Mouse (Mus musculus): ENCODE measurements around the gene Slc39a13. TPM values are rescaled to one million over a fixed set of nuclear protein-coding genes. Genes with fewer than 3 reads are reported as not detected.
A peak's percentile ranks its signal among the peaks of the same experiment; 100 is the strongest.

Gene Slc39a13
- polyA plus RNA-seq, 1 experiment from 2014 or later = 42.5 TPM

GRCm38 (mm10) chr2:91062779-91063606 lies 7.2 kb downstream of the Slc39a13 start:
- 90% methylated on average over 16 of the region's 16 CpGs for WGBS
- Histone ChIP-seq H3K27me3 (replicated peaks) (no peaks in the 10 kb centered on the region), H3K9ac (peak overlapping the region; percentile 38; the same call in 1 of the 2 replicates), H3K4me1 (replicated peaks) (peaks cover 30% of the 10 kb centered on the region), H3K36me3 (peaks cover 80% of the 10 kb centered on the region), H3K27ac (ENCODE audit: poor library complexity, severe bottlenecking) (peak overlapping the region; percentile 81; the same call in 1 of the 2 replicates), H3K9me3 (replicated peaks) (no peaks in the 10 kb centered on the region), H3K4me2 (no peak overlapping the region), H3K4me3 (no peak overlapping the region)
- no peak for ATAC-seq (ENCODE audit: insufficient number of reproducible peaks, low FRiP score)

- no peaks in the 10 kb centered on the region for H3K27me3 ChIP-seq (replicated peaks)
- peaks cover 30% of the 10 kb centered on the region for H3K4me1 ChIP-seq (replicated peaks)
- 0 out of 2 replicates have a peak overlapping the region, but pooled peaks have one; percentile 29 for H3K9ac ChIP-seq
- no peak for ATAC-seq (ENCODE audit: insufficient number of reproducible peaks, low FRiP score)
- H3K4me3 ChIP-seq = no peak overlapping the region
- no peaks in the 10 kb centered on the region for H3K9me3 ChIP-seq (replicated peaks)
- peaks cover 85% of the 10 kb centered on the region for H3K36me3 ChIP-seq
- 62% methylated on average over 6 of the region's 6 CpGs for WGBS
- peak overlapping the region; percentile 81 for H3K27ac ChIP-seq (ENCODE audit: poor library complexity, severe bottlenecking)
- 0 out of 2 replicates have a peak overlapping the region, but pooled peaks have one; percentile 14 for H3K4me2 ChIP-seq
These were observed 8.3 kb downstream of the Slc39a13 start for GRCm38 (mm10) chr2:91061849-91062481.

- H3K9ac ChIP-seq = no peak overlapping the region
These were observed 9.5 kb downstream of the Slc39a13 start for GRCm38 (mm10) chr2:91060544-91061355.

GRCm38 (mm10) chr2:91059376-91059775 lies 10.8 kb downstream of the Slc39a13 start:
- Histone ChIP-seq H3K4me2 (no peak overlapping the region), H3K27me3 (replicated peaks) (no peaks in the 10 kb centered on the region), H3K27ac (ENCODE audit: poor library complexity, severe bottlenecking) (no peak overlapping the region), H3K4me1 (replicated peaks) (peaks cover 38% of the 10 kb centered on the region), H3K4me3 (no peak overlapping the region), H3K36me3 (peaks cover 85% of the 10 kb centered on the region), H3K9me3 (replicated peaks) (no peaks in the 10 kb centered on the region), H3K9ac (no peak overlapping the region)
- 96% methylated on average over 2 of the region's 2 CpGs for WGBS
- no peak for ATAC-seq (ENCODE audit: insufficient number of reproducible peaks, low FRiP score)

More at GRCm38 (mm10) chr2:91060544-91061355, 9.5 kb downstream of the Slc39a13 start:
- H3K4me2 ChIP-seq = no peak overlapping the region
- no peaks in the 10 kb centered on the region for H3K27me3 ChIP-seq (replicated peaks)
- 47% methylated on average over 10 of the region's 10 CpGs for WGBS
- peaks cover 91% of the 10 kb centered on the region for H3K36me3 ChIP-seq
- peaks cover 29% of the 10 kb centered on the region for H3K4me1 ChIP-seq (replicated peaks)
- H3K27ac ChIP-seq (ENCODE audit: poor library complexity, severe bottlenecking) = peak overlapping the region; percentile 81
- no peak overlapping the region for H3K4me3 ChIP-seq
- no peaks in the 10 kb centered on the region for H3K9me3 ChIP-seq (replicated peaks)
- ATAC-seq (ENCODE audit: insufficient number of reproducible peaks, low FRiP score) = peak; percentile 67

- H3K4me2 ChIP-seq = no peak overlapping the region
- 93% methylated on average over 5 of the region's 5 CpGs for WGBS
- H3K27me3 ChIP-seq (replicated peaks) = no peaks in the 10 kb centered on the region
- no peak overlapping the region for H3K4me3 ChIP-seq
- no peak for ATAC-seq (ENCODE audit: insufficient number of reproducible peaks, low FRiP score)
- H3K9ac ChIP-seq = no peak overlapping the region
- no peaks in the 10 kb centered on the region for H3K9me3 ChIP-seq (replicated peaks)
- H3K36me3 ChIP-seq = peaks cover 76% of the 10 kb centered on the region
- peaks cover 38% of the 10 kb centered on the region for H3K4me1 ChIP-seq (replicated peaks)
- H3K27ac ChIP-seq (ENCODE audit: poor library complexity, severe bottlenecking) = no peak overlapping the region
These were observed 11.8 kb downstream of the Slc39a13 start for GRCm38 (mm10) chr2:91058435-91058834.

GRCm38 (mm10) chr2:91053934-91054382 lies 16.3 kb downstream of the Slc39a13 start, which contains the start of gene Psmc3:
TSS of gene Psmc3 (plus strand) at chr2:91054009.
- ATAC-seq (ENCODE audit: insufficient number of reproducible peaks, low FRiP score) = peak; percentile 98
- Histone ChIP-seq H3K27me3 (replicated peaks) (no peaks in the 10 kb centered on the region), H3K4me2 (peak within 1 kb of the TSS; percentile 93), H3K4me1 (replicated peaks) (peaks cover 14% of the 10 kb centered on the region), H3K36me3 (peaks cover 49% of the 10 kb centered on the region), H3K9me3 (replicated peaks) (no peaks in the 10 kb centered on the region), H3K4me3 (peak within 1 kb of the TSS; percentile 81), H3K9ac (peak within 1 kb of the TSS; percentile 86), H3K27ac (ENCODE audit: poor library complexity, severe bottlenecking) (peak within 1 kb of the TSS; percentile 70)
- WGBS = under 1% methylated on average over 40 of the region's 40 CpGs

GRCm38 (mm10) chr2:91053181-91053933 lies 16.9 kb downstream of the Slc39a13 start:
- Histone ChIP-seq H3K27me3 (replicated peaks) (no peaks in the 10 kb centered on the region), H3K9ac (peak overlapping the region; percentile 68), H3K4me1 (replicated peaks) (peaks cover 14% of the 10 kb centered on the region), H3K9me3 (replicated peaks) (no peaks in the 10 kb centered on the region), H3K4me2 (peak overlapping the region; percentile 93), H3K27ac (ENCODE audit: poor library complexity, severe bottlenecking) (no peak overlapping the region), H3K4me3 (peak overlapping the region; percentile 81), H3K36me3 (peaks cover 43% of the 10 kb centered on the region)
- WGBS = 0% methylated on average over 6 of the region's 6 CpGs
- peak; percentile 42; the same call in 1 of the 2 replicates for ATAC-seq (ENCODE audit: insufficient number of reproducible peaks, low FRiP score)

GRCm38 (mm10) chr2:91052752-91053151 lies 17.5 kb downstream of the Slc39a13 start:
- WGBS = 55% methylated on average over 2 of the region's 2 CpGs
- Histone ChIP-seq H3K4me3 (no peak overlapping the region), H3K4me2 (no peak overlapping the region), H3K9me3 (replicated peaks) (no peaks in the 10 kb centered on the region), H3K27me3 (replicated peaks) (no peaks in the 10 kb centered on the region), H3K9ac (no peak overlapping the region), H3K27ac (ENCODE audit: poor library complexity, severe bottlenecking) (no peak overlapping the region), H3K4me1 (replicated peaks) (peaks cover 14% of the 10 kb centered on the region), H3K36me3 (peaks cover 37% of the 10 kb centered on the region)
- no peak for ATAC-seq (ENCODE audit: insufficient number of reproducible peaks, low FRiP score)

- Histone ChIP-seq H3K27ac (ENCODE audit: poor library complexity, severe bottlenecking) (no peak overlapping the region), H3K9me3 (replicated peaks) (no peaks in the 10 kb centered on the region), H3K4me3 (no peak overlapping the region), H3K27me3 (replicated peaks) (no peaks in the 10 kb centered on the region), H3K9ac (no peak overlapping the region), H3K4me1 (replicated peaks) (peaks cover 14% of the 10 kb centered on the region), H3K4me2 (no peak overlapping the region), H3K36me3 (peaks cover 28% of the 10 kb centered on the region)
- ATAC-seq (ENCODE audit: insufficient number of reproducible peaks, low FRiP score) = no peak
- WGBS = 56% methylated on average over 3 of the region's 3 CpGs
These were observed 18.3 kb downstream of the Slc39a13 start for GRCm38 (mm10) chr2:91051917-91052316.

GRCm38 (mm10) chr2:91047359-91047758 lies 22.9 kb downstream of the Slc39a13 start:
- H3K4me1 ChIP-seq (replicated peaks) = peaks cover 11% of the 10 kb centered on the region
- H3K9me3 ChIP-seq (replicated peaks) = no peaks in the 10 kb centered on the region
- no peak overlapping the region for H3K4me3 ChIP-seq
- WGBS = 80% methylated on average over 9 of the region's 9 CpGs
- H3K36me3 ChIP-seq = 0 out of 2 replicates have a peak, but pooled peaks cover 10% of the 10 kb centered on the region
- H3K27me3 ChIP-seq (replicated peaks) = no peaks in the 10 kb centered on the region
- ATAC-seq (ENCODE audit: insufficient number of reproducible peaks, low FRiP score) = no peak
- no peak overlapping the region for H3K4me2 ChIP-seq
- H3K9ac ChIP-seq = no peak overlapping the region
- H3K27ac ChIP-seq (ENCODE audit: poor library complexity, severe bottlenecking) = no peak overlapping the region
